In genomic region chr12:41349386-41349785, GRCm38 (mm10) we compare ENCODE assay signal across 14 mouse cellular contexts.
"Had no signal": no experiment of that assay in that cellular context is flagged by ENCODE, and none has a peak within 500 bp of the region (broad histone marks: within the 10 kb centered on the region; RNA-seq: fewer than 3 reads in every experiment).

No protein-coding gene starts in this region.

- H3K9me3 ChIP-seq: kidney, embryonic 15.5 days; limb, embryonic 12.5 days; limb, embryonic 15.5 days; liver, embryonic 13.5 days; midbrain, embryonic 13.5 days had no signal

- ATAC-seq: intestine, postnatal 0 days; midbrain, embryonic 13.5 days had no signal

- H3K9ac ChIP-seq: kidney, embryonic 15.5 days; limb, embryonic 12.5 days; limb, embryonic 15.5 days; liver, embryonic 13.5 days; midbrain, embryonic 13.5 days had no signal

- H3K4me3 ChIP-seq: kidney, embryonic 15.5 days; limb, embryonic 12.5 days; limb, embryonic 15.5 days; liver, embryonic 13.5 days; midbrain, embryonic 13.5 days had no signal

- H3K27me3 ChIP-seq: kidney, embryonic 15.5 days; limb, embryonic 12.5 days; limb, embryonic 15.5 days; liver, embryonic 13.5 days; midbrain, embryonic 13.5 days had no signal

- H3K27ac ChIP-seq: kidney, embryonic 15.5 days; limb, embryonic 12.5 days; limb, embryonic 15.5 days; liver, embryonic 13.5 days; midbrain, embryonic 13.5 days had no signal

- H3K36me3 ChIP-seq: kidney, embryonic 15.5 days; limb, embryonic 12.5 days; limb, embryonic 15.5 days; liver, embryonic 13.5 days; midbrain, embryonic 13.5 days had no signal

- H3K4me2 ChIP-seq: kidney, embryonic 15.5 days; limb, embryonic 12.5 days; limb, embryonic 15.5 days; liver, embryonic 13.5 days; midbrain, embryonic 13.5 days had no signal

- H3K4me1 ChIP-seq: kidney, embryonic 15.5 days; limb, embryonic 12.5 days; limb, embryonic 15.5 days; liver, embryonic 13.5 days; midbrain, embryonic 13.5 days had no signal

- DNase-seq: kidney, adult 8-10 months; kidney, postnatal 36 days; left cerebral cortex, postnatal 4 days; liver, embryonic 13.5 days; lung, adult 2 months; lung, postnatal 10 days; lung, postnatal 36 days; thymus, adult 18-20 months; thymus, postnatal 36 days had no signal
